Mouse (Mus musculus) hindbrain, embryonic 11.5 days (tissue): ENCODE measurements around the gene Olfr118. TPM values are rescaled to one million over a fixed set of nuclear protein-coding genes. Genes with fewer than 3 reads are reported as not detected.
"Not testable (repeated sequence)": the region's sequence is repeated elsewhere in the genome, so short reads cannot be mapped to it uniquely, and the experiment has no call there.

Source experiments
- ATAC-seq: fragments of 200-750 bp; cut with Nextera tagmentation; 2 replicates; pipeline ENCODE4 v1.8.0; 2017; ENCODE audit warnings: mild to moderate bottlenecking, moderate TSS enrichment, moderate library complexity; ENCODE audit not compliant: low FRiP score
- DNase-seq: peaks from one replicate; pipeline ENCODE4 v3.0.0-alpha.2; 2015; ENCODE audit warnings: low spot score
- H3K27ac ChIP-seq: fragments of 300-500 bp; sonication (generic); 2 replicates; pipeline ENCODE4 v1.5.1; 2014; ENCODE audit warnings: mild to moderate bottlenecking, low read depth, low read length
- H3K27me3 ChIP-seq: fragments of 300-500 bp; sonication (generic); 2 replicates; pipeline ENCODE4 v1.6.1; 2014; ENCODE audit warnings: mild to moderate bottlenecking, low read length, moderate library complexity, mixed read lengths; ENCODE audit not compliant: control insufficient read depth, insufficient read depth
- H3K36me3 ChIP-seq: fragments of 300-500 bp; sonication (generic); 2 replicates; pipeline ENCODE4 v1.6.1; 2014; ENCODE audit warnings: mild to moderate bottlenecking, low read length, moderate library complexity, mixed read lengths; ENCODE audit not compliant: control insufficient read depth, insufficient read depth
- H3K4me1 ChIP-seq: fragments of 300-500 bp; sonication (generic); replicated peaks from 2 replicates; pipeline ENCODE4 v1.6.1; 2014; ENCODE audit warnings: low read length, mixed read lengths; ENCODE audit not compliant: control insufficient read depth, insufficient read depth
- H3K4me2 ChIP-seq: fragments of 300-500 bp; sonication (generic); replicated peaks from 2 replicates; pipeline ENCODE4 v1.6.1; 2014; ENCODE audit warnings: mild to moderate bottlenecking, low read depth, low read length
- H3K4me3 ChIP-seq: fragments of 300-500 bp; sonication (generic); 2 replicates; pipeline ENCODE4 v1.5.1; 2014; ENCODE audit warnings: low read depth, low read length
- H3K9ac ChIP-seq: fragments of 300-500 bp; sonication (generic); 2 replicates; pipeline ENCODE4 v1.6.1; 2014; ENCODE audit warnings: low read depth, low read length
- H3K9me3 ChIP-seq: fragments of 300-500 bp; sonication (generic); 2 replicates; pipeline ENCODE4 v1.6.1; 2016; ENCODE audit warnings: low read length; ENCODE audit not compliant: control insufficient read depth
- WGBS: fragments of 180-500 bp; shearing (Covaris S2); extraction: QIAGEN DNeasy Blood & Tissue Kit; methylation state at CpG from one replicate; pipeline ENCODE4 v1.1.7; 2014; 5-methylcytosine and 5-hydroxymethylcytosine counted together
- polyA plus RNA-seq: library from polyadenylated mRNA; unstranded; fragments of >200 nt; fragmentation: Nextera tagmentation; extraction: Ambion mirVana; gene quantifications from 2 replicates; pipeline ENCODE4 v1.2.1, GENCODE M21; 2014

Gene Olfr118
- polyA plus RNA-seq: not detected in 2 replicates

DNA sequence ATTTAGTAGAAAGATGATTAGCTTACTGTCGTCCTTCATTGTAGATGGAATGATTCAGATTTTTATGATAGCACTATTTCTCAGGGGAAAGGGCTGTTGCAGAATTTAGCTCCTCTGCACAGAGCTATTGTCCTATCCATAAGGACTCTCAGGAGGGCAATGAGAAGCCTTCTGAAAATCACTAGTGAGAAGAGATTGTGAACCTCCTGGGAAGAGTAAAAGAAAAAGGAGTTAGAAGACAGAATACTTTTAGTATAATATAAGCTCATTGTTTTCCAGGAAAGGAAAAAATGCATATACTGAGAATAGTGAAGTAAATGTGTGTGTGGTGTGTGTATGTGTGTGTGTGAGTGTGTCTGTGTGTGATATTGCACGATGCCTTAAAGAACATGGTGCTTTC, at the start of gene Olfr118:
TSS of gene Olfr118 (plus strand) at position 301 of the 400 bp plus-strand sequence.
- Histone ChIP-seq H3K4me2 (no peak within 1 kb of the TSS), H3K27ac (no peak within 1 kb of the TSS), H3K4me3 (no peak within 1 kb of the TSS), H3K9me3 (no peaks in the 10 kb centered on the region), H3K27me3 (no peaks in the 10 kb centered on the region), H3K9ac (no peak within 1 kb of the TSS), H3K4me1 (no peaks in the 10 kb centered on the region), H3K36me3 (no peaks in the 10 kb centered on the region)
- ATAC-seq: no peak
- DNase-seq: no peak
- WGBS: 67% methylated on average over 2 of the region's 2 CpGs

DNA sequence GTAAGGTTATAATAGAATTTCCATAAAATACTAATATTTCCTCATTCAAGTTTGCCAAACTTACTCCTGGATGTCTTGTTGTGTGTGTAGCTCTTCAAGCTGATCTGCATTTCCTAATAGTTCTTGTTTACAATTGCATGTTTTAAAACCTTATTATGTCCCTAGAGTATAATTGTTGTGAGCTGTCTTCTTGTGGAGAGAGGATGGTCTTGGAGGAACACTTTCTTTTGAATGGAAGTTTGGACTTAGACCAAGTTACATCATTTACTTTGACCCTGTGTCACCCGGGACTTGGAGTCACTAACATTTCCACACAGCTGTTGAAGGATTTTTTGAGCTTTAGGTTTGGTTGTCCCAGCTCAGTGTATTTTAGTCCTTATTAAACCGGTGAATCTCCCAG, 39.8 kb upstream of the Olfr118 start, which contains the start of the genes Olfr115 and Olfr116:
TSS of gene Olfr115 (minus strand) at position 101 of the 400 bp plus-strand sequence.
TSS of gene Olfr116 (minus strand) at position 191 of the 400 bp plus-strand sequence.
- Histone ChIP-seq H3K9ac (no peak within 1 kb of the TSS), H3K9me3 (no peaks in the 10 kb centered on the region), H3K27me3 (no peaks in the 10 kb centered on the region), H3K4me1 (no peaks in the 10 kb centered on the region), H3K27ac (no peak within 1 kb of the TSS), H3K36me3 (no peaks in the 10 kb centered on the region), H3K4me3 (no peak within 1 kb of the TSS), H3K4me2 (no peak within 1 kb of the TSS)
- ATAC-seq (no peak), DNase-seq (no peak)
- 93% methylated on average over 2 of the region's 2 CpGs for WGBS

DNA sequence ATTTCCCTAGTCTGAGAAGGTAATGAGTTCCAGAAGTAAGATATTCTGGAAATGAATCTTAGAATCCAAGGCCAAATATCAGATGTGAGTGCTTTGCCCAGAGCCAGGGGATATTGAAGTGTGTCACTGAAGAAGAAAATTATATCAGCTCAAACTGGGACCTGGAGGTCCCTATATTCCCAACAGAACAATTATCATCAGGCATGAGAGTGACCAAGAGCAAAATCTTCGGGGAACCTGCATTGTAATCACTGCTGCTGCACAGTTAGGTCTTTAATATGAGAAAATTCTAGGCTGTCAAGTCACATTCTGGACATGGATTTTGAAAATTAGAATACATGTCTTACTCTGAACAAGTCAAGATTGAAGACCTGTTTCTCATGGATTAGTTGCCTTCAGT, 3.1 kb upstream of the Olfr118 start, which contains the start of gene Olfr117:
TSS of gene Olfr117 (minus strand) at position 101 of the 400 bp plus-strand sequence.
- no peaks in the 10 kb centered on the region for H3K36me3 ChIP-seq
- no peaks in the 10 kb centered on the region for H3K4me1 ChIP-seq
- no peak for ATAC-seq
- H3K4me3 ChIP-seq: no peak within 1 kb of the TSS
- no peak within 1 kb of the TSS for H3K27ac ChIP-seq
- no peak within 1 kb of the TSS for H3K4me2 ChIP-seq
- WGBS: 81% methylated on average over 1 of the region's 1 CpGs
- no peaks in the 10 kb centered on the region for H3K9me3 ChIP-seq
- no peaks in the 10 kb centered on the region for H3K27me3 ChIP-seq
- H3K9ac ChIP-seq: no peak within 1 kb of the TSS
- DNase-seq: no peak

DNA sequence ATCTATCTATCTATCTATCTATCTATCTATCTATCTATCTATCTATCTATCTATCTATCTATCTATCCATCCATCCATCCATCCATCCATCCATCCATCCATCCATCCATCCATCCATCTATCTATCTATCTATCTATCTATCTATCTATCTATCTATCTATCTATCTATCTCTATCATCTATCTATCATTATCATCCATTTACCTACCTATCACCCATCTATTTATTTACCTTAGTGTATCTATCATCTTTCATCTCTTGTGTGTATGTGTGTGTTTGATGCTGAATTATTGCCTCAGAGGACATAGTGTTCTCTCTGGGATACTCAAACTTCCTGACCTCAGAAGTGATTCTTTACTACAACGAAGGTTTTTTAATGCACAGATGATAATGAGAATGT, 29.5 kb downstream of the Olfr118 start, which contains the start of gene Olfr119:
TSS of gene Olfr119 (plus strand) at position 301 of the 400 bp plus-strand sequence.
- H3K27ac ChIP-seq, H3K4me1 ChIP-seq, H3K4me2 ChIP-seq, H3K36me3 ChIP-seq, H3K9me3 ChIP-seq, H3K9ac ChIP-seq, DNase-seq, ATAC-seq, H3K4me3 ChIP-seq, H3K27me3 ChIP-seq: not testable (repeated sequence)
- WGBS: 74% methylated on average over 1 of the region's 1 CpGs

- WGBS: 77% methylated on average over 1 of the region's 1 CpGs
- no peaks in the 10 kb centered on the region for H3K36me3 ChIP-seq
- ATAC-seq: no peak
Measured at GRCm38 (mm10) chr17:37721508-37721907, 54.7 kb downstream of the Olfr118 start, which contains the start of gene Olfr120. Gene Olfr120 (plus strand): TSS chr17:37721808.

More at GRCm38 (mm10) chr17:37721508-37721907, 54.7 kb downstream of the Olfr118 start, which contains the start of gene Olfr120:
- H3K4me3 ChIP-seq: no peak within 1 kb of the TSS
- DNase-seq: no peak
- no peak within 1 kb of the TSS for H3K27ac ChIP-seq
- no peaks in the 10 kb centered on the region for H3K9me3 ChIP-seq
- no peak within 1 kb of the TSS for H3K4me2 ChIP-seq
- no peak within 1 kb of the TSS for H3K9ac ChIP-seq
- no peaks in the 10 kb centered on the region for H3K27me3 ChIP-seq
- no peaks in the 10 kb centered on the region for H3K4me1 ChIP-seq

Other genes with a start within 250 kb of the Olfr118 start
- not detected in 2 replicates for gene Olfr108, start 221.5 kb upstream of the Olfr118 start, polyA plus RNA-seq
- gene Olfr109, start 208.1 kb upstream of the Olfr118 start, polyA plus RNA-seq: not detected in 2 replicates
- gene H2-M2, start 183.4 kb upstream of the Olfr118 start, polyA plus RNA-seq: 0.11 TPM in 1 of 2 replicates, not detected in the other
- not detected in 2 replicates for gene Olfr110, start 174.5 kb upstream of the Olfr118 start, polyA plus RNA-seq
- not detected in 2 replicates for gene Olfr111, start 159.0 kb upstream of the Olfr118 start, polyA plus RNA-seq
- not detected in 2 replicates for gene Olfr112, start 97.5 kb upstream of the Olfr118 start, polyA plus RNA-seq
- not detected in 2 replicates for gene Olfr113, start 89.3 kb upstream of the Olfr118 start, polyA plus RNA-seq
- not detected in 2 replicates for gene Olfr114, start 74.2 kb upstream of the Olfr118 start, polyA plus RNA-seq
- not detected in 2 replicates for gene Olfr115, start 39.9 kb upstream of the Olfr118 start, polyA plus RNA-seq
- gene Olfr116, start 39.8 kb upstream of the Olfr118 start, polyA plus RNA-seq: not detected in 2 replicates
- not detected in 2 replicates for gene Olfr117, start 3.2 kb upstream of the Olfr118 start, polyA plus RNA-seq
- gene Olfr119, start 29.6 kb downstream of the Olfr118 start, polyA plus RNA-seq: not detected in 2 replicates
- not detected in 2 replicates for gene Olfr120, start 54.8 kb downstream of the Olfr118 start, polyA plus RNA-seq
- gene Olfr121, start 81.9 kb downstream of the Olfr118 start, polyA plus RNA-seq: not detected in 2 replicates
- gene Olfr122, start 101.6 kb downstream of the Olfr118 start, polyA plus RNA-seq: not detected in 2 replicates
- not detected in 2 replicates for gene Olfr123, start 126.5 kb downstream of the Olfr118 start, polyA plus RNA-seq
- gene Olfr124, start 132.9 kb downstream of the Olfr118 start, polyA plus RNA-seq: not detected in 2 replicates
- gene Olfr125, start 166.0 kb downstream of the Olfr118 start, polyA plus RNA-seq: not detected in 2 replicates
- gene Olfr126, start 180.5 kb downstream of the Olfr118 start, polyA plus RNA-seq: not detected in 2 replicates
- gene Olfr127, start 233.4 kb downstream of the Olfr118 start, polyA plus RNA-seq: not detected in 2 replicates